Mouse (Mus musculus) G1E (cell line): ENCODE measurements around the gene Slc29a4.

Experiments
- CTCF ChIP-seq: IDR thresholded peaks from 2 replicates; pipeline ENCODE4 v1.5.1; 2012; ENCODE audit warnings: low read depth, low read length, inconsistent platforms, mixed read lengths
- GATA1 ChIP-seq: IDR thresholded peaks from 2 replicates; pipeline ENCODE4 v1.6.1; 2012; ENCODE audit warnings: borderline replicate concordance, low read length, inconsistent platforms, mixed read lengths
- GATA2 ChIP-seq: IDR thresholded peaks from 2 replicates; pipeline ENCODE4 v1.6.1; 2012; ENCODE audit warnings: low read depth, low read length, inconsistent platforms, borderline replicate concordance
- POLR2AphosphoS5 ChIP-seq: IDR thresholded peaks from 2 replicates; pipeline ENCODE4 v1.6.1; 2012; ENCODE audit warnings: low read depth, low read length, inconsistent platforms; ENCODE audit not compliant: insufficient replicate concordance
- TAL1 ChIP-seq: conservative IDR thresholded peaks from 2 replicates; pipeline ENCODE4 v1.6.1; 2012; ENCODE audit warnings: low read depth, low read length, inconsistent platforms, mixed read lengths

DNA sequence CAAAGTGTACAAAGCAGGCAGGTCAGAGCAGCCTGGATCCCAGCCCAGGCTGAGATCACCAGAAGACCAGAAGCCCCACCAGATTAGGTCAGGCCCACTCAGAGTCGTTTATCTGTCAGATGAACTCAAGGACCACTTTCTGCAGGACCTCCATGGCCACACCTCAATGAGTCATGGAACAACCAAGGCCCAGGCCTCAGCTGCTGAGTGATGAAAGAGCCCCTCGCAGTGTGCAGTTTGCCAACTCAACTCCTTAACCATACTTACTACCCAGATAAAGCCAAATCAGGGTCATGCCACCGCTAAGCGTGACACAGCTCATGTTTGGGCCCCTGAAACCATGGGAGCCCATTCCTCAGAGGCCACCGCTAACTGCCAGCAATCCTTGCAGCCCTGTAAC lies 15.4 kb downstream of the Slc29a4 start:
- TF ChIP-seq CTCF (no peak), GATA1 (no peak), TAL1 (no peak), POLR2AphosphoS5 (no peak), GATA2 (no peak)
